Mouse (Mus musculus) left cerebral cortex, postnatal 25 days (tissue): Measurements from ENCODE around the gene Fmr1. TPM values are rescaled to one million over a fixed set of nuclear protein-coding genes. Genes with fewer than 3 reads are reported as not detected.
"Not testable (repeated sequence)": the region's sequence is repeated elsewhere in the genome, so short reads cannot be mapped to it uniquely, and the experiment has no call there.

ENCODE experiments used
- DNase-seq, 2 experiments: peaks; one replicate each; pipeline ENCODE4 v3.0.0; 2022; ENCODE audit warnings: low spot score in 2 of 2, mixed read lengths in 1 of 2
- intact Hi-C: fragments of 180-260 bp; cut with DNase I; formaldehyde crosslinking; loops from one replicate; pipeline ENCODE4 v1.15.1; 2025
- total RNA-seq, 2 experiments: library from RNA; stranded (reverse); gene quantifications; 2 replicates each; pipeline ENCODE4 v1.2.3; 2021

Gene Fmr1
- 10 to 100 TPM; 72.4 to 72.8 TPM for total RNA-seq

DNA sequence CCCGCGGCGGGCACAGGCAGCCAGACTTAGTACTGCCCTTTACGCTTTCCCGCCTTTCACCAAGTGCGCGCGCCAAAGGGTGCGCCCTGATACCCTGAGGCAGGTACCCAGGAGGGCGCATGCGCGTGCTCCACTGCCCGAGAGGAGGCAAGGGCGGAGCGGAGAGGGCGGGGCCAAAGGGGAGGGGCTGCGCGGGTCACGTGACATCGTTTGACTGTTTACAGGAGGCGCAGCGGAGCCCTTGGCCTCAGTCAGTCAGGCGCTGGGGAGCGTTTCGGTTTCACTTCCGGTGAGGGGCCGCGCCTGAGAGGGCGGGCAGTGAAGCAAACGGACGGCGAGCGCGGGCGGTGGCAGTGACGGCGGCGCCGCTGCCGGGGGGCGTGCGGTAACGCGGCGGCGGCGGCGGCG is at the start of gene Fmr1:
Gene Fmr1, plus strand, starts transcription at position 209 of the 408 bp plus-strand sequence.
- peak; percentile 90 to 96 for DNase-seq
- intact Hi-C loops = loop anchor here (1.0 kb wide), 1 partner anchor 33 kb away; no protein-coding TSS in a partner anchor

DNA sequence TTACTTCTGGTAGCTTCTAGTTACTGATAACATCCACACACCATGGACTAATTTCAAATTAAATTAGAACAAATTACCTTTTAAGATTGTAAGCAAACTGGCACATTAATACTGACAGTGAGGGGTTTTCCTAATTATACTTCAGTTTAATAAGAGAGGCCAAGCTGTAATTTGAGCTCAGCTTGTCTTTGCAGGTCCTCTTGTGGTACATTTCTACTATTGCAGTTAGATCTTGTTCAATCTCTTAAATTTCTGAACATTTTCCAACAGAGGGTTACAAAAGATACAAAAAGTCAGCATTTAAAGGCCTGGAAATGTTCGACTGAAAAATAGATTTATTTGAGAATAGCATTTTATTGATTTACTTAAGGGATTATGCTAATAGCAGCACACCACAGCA is 36.7 kb upstream of the Fmr1 start:
- no peak for DNase-seq
- intact Hi-C loops = no loop called here

DNA sequence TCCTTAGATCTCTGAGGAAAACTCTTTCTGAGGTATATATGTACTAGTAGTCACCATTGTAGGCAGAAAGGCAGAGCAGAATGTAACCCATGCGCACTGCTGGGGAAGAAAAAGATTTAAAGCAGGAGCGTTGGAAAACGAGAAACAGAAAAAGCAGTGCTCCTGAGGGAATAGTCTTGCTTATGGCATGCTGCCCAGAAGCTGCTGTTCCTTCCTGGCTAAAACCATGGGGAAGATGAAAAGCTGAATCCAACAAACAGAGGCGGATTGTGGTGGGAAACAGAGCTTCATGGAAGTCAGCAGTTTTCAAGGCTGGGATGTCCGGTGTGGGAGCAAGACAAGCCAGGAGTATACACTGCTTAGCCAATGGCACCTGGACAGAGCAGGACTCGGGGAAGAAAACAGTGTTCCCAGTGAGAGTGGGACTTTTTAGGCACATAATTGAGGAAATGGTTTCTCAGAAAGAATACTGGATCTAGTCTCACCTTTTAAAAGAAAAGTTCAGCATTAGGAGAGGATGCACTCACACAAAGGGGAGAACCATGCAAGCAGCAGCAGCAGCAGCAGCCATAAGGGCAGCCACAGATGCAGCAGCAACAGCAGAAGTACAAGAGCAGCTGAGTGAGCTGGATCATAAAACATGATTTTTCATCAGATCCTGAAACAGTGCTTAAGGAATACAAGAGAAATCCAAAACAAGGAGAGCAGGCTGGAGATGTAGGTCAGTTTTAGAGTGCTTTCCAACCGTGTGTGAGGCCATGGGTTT is 33.0 kb upstream of the Fmr1 start:
- DNase-seq = peak; percentile 26 to 68
- intact Hi-C loops = loop anchor here (1.0 kb wide), 1 partner anchor 33 kb away; the partner anchor contains the start of gene Fmr1

DNA sequence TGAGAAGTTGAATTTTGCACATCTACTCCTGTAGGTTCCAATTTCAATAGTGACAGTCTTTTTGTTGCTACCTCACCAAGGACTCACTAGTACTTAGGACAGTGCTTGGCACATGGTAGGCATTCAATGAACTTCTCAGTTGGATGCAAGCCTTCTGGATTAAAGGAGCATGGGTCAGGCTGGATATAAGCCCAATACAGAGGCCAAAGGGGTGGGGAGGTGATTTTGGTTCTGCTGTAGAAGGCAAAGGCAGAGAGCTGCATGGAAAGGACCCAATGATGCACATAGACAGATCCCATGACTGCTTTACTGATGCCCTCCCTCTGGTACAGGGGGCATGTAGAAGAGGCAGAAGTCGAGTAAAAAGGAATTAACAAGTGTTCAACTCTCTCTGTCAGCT is 833 bp upstream of the Fmr1 start:
- intact Hi-C loops = no loop called here

DNA sequence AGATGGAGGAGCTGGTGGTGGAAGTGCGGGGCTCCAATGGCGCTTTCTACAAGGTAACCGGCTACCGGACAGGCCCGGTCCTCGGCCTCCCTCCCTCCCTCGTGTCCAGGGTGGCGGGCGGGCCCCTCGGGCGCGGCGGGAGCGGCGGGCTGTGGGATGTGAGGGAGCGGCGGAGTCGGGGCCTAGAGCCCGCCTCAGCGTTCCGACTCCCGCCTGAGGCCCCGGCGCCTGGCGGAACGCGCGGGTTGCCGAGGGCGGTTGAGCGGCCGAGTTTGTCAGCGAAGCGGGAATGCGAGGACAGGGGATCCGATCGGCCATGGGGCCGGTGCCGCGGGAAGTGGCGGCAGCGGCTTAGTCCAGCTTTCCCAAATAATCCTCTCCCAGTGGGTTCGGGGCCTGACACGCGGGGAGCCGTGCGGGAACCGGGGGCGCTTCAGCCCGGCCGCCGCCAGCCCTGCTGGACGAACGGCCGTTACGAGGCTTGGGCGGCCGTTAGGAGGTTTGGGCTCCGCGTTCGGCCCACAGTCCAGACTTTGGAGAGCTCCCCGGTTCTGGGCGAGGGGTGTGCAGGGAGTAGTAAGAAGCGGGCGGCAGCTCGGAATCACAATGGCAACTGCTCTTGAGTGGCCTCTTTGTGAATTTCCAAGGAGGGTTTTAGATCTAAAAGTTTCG is 610 bp downstream of the Fmr1 start:
- DNase-seq = peak; percentile 6 to 9
- intact Hi-C loops = loop anchor here (1.0 kb wide), 1 partner anchor 34 kb away; no protein-coding TSS in a partner anchor

More for the DNA sequence above, 833 bp upstream of the Fmr1 start:
- no peak for DNase-seq

DNA sequence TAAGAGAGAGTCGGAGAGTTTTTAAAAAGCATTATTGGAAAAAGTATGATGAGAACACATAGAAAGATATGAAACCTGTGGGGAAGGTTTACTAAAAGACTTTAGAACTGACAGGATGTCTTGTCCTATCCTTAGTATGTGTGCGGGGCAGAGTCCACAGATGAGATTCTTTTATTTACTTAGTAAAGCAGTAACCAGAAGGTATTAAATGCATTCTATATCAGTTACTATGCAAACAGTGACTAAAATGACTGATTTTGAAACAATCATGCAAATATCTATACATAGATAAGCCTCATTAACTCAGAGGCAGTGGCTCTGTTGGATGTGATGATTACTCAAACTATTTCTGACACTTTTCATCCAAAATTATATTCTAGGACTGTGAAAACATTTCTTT is 6.4 kb downstream of the Fmr1 start:
- no peak for DNase-seq
- intact Hi-C loops = no loop called here

DNA sequence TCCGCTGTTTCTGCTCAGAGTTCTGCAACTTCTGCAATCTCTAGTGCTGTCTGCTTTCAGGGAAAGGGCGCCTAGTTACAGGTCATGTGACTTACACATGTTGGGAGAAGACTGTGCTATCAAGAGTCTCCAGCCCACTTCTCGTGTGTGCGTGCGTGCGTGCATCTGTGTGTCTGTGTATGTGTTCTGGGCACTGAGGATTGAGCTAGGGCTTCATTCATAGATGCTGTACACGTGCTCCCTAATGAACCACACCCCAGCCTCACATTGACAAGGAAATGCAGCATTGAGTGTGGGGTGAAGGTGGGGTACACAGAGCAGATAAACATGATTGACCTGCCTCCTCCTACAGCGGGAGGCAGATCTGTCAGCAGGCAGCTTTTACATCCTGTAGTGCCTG is 13.6 kb downstream of the Fmr1 start:
- DNase-seq, intact Hi-C loops: not testable (repeated sequence)

DNA sequence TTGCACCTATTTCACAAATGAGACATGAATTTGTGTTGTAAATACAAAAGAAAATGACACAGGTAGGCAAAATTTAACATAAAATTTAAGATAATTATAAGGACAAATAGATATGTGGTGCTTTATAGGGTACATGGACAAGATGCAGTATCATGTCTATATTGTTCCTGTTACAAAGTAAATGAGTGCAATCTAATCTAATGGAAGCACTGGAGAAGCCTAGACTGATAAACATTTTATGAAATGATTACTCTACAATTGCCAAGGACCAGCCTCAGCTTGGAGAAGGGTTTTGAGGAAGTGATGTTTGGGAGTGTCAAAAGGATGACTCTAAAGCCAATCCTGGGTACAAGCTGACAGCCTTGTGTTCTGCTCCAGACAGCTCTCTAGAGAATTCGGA is 58.6 kb downstream of the Fmr1 start:
- intact Hi-C loops = no loop called here

DNA sequence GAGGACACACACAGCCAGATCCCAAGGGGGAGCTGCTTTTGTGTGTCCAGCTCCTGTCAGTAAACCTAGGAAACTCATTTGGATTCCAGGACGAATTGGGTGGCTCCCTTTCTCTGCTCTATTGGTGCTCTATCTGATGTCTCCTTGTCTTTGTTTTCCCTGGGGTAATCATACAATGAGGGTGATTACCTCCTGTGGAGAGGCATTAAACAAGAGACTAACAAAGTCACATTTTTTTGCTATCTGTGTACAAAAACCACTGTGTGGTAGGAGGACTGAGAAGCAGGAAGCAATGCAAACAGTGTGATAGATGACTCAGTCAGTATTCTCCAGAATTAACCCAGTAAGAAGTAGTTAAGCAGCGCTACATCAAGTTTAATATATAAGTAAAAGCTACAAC is 61.7 kb downstream of the Fmr1 start:
- intact Hi-C loops = no loop called here
- DNase-seq = no peak

More for the DNA sequence above, 58.6 kb downstream of the Fmr1 start:
- no peak for DNase-seq

DNA sequence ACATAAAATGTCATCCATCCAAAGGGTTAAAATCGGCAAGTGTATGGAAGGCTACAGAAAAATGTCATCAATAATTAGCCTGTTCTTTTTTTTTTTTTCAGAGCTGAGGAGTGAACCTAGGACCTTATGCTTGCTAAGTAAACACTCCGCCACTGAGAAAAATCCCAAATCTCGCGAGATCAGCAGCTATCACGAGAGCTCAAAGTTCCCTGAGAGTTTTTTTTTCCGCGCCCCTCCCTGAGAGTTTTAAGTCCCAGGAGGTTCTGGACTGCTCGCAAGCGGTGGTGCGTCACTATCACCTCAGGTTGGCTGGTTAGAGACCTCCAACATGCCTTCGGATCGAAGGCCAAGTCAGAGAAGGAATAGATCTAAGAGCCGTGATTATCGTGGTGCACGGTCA is 83.3 kb downstream of the Fmr1 start, which contains the start of gene Fmr1nb:
Gene Fmr1nb, plus strand, starts transcription at position 234 of the 400 bp plus-strand sequence.
- DNase-seq = no peak
- intact Hi-C loops = no loop called here

Other genes with a start within 250 kb of the Fmr1 start
- gene Fmr1nb, start 83.3 kb downstream of the Fmr1 start, total RNA-seq = not detected
- 1 to 10 TPM in 1 of 2 experiments, under 1 TPM in 1; 0.71 to 1.2 TPM for gene Gm14698, start 142.6 kb downstream of the Fmr1 start, total RNA-seq
- not detected for gene Gm6812, start 214.5 kb downstream of the Fmr1 start, total RNA-seq